Mouse (Mus musculus) limb, embryonic 12.5 days (tissue): ENCODE measurements around the gene Add1. TPM values are rescaled to one million over a fixed set of nuclear protein-coding genes. Genes with fewer than 3 reads are reported as not detected.

ENCODE experiments used
- ATAC-seq: fragments of 200-750 bp; cut with Nextera tagmentation; 2 replicates; pipeline ENCODE4 v1.8.0; 2017; ENCODE audit warnings: low read depth, moderate TSS enrichment; ENCODE audit not compliant: insufficient number of reproducible peaks, insufficient read depth, low FRiP score, low TSS enrichment
- H3K27ac ChIP-seq: fragments of 300-500 bp; sonication (generic); 2 replicates; pipeline ENCODE4 v1.5.1; 2016; ENCODE audit warnings: mild to moderate bottlenecking, moderate library complexity
- H3K27me3 ChIP-seq: fragments of 300-500 bp; sonication (generic); 2 replicates; pipeline ENCODE4 v1.6.1; 2016; ENCODE audit warnings: mild to moderate bottlenecking, moderate library complexity
- H3K36me3 ChIP-seq: fragments of 300-500 bp; sonication (generic); 2 replicates; pipeline ENCODE4 v1.6.1; 2016; ENCODE audit warnings: mild to moderate bottlenecking, moderate library complexity
- H3K4me1 ChIP-seq: fragments of 300-500 bp; sonication (generic); replicated peaks from 2 replicates; pipeline ENCODE4 v1.6.1; 2016
- H3K4me2 ChIP-seq: fragments of 300-500 bp; sonication (generic); 2 replicates; pipeline ENCODE4 v1.6.1; 2016; ENCODE audit warnings: mild to moderate bottlenecking, moderate library complexity
- H3K4me3 ChIP-seq: fragments of 300-500 bp; sonication (generic); replicated peaks from 2 replicates; pipeline ENCODE4 v1.5.1; 2016; ENCODE audit warnings: mild to moderate bottlenecking
- H3K9ac ChIP-seq: fragments of 300-500 bp; sonication (generic); replicated peaks from 2 replicates; pipeline ENCODE4 v1.6.1; 2016; ENCODE audit warnings: mild to moderate bottlenecking, moderate library complexity
- H3K9me3 ChIP-seq: fragments of 300-500 bp; sonication (generic); 2 replicates; pipeline ENCODE4 v1.6.1; 2016; ENCODE audit warnings: mild to moderate bottlenecking, moderate library complexity
- WGBS: fragments of 180-500 bp; shearing (Covaris S2); methylation state at CpG from one replicate; pipeline ENCODE4 v1.1.7; 2016; 5-methylcytosine and 5-hydroxymethylcytosine counted together
- polyA plus RNA-seq: library from polyadenylated mRNA; unstranded; fragments of >200 nt; fragmentation: Nextera tagmentation; extraction: Ambion mirVana; gene quantifications from 2 replicates; pipeline ENCODE4 v1.2.1, GENCODE M21; 2016

Gene Add1
- 173 and 189 TPM in 2 replicates for polyA plus RNA-seq

DNA sequence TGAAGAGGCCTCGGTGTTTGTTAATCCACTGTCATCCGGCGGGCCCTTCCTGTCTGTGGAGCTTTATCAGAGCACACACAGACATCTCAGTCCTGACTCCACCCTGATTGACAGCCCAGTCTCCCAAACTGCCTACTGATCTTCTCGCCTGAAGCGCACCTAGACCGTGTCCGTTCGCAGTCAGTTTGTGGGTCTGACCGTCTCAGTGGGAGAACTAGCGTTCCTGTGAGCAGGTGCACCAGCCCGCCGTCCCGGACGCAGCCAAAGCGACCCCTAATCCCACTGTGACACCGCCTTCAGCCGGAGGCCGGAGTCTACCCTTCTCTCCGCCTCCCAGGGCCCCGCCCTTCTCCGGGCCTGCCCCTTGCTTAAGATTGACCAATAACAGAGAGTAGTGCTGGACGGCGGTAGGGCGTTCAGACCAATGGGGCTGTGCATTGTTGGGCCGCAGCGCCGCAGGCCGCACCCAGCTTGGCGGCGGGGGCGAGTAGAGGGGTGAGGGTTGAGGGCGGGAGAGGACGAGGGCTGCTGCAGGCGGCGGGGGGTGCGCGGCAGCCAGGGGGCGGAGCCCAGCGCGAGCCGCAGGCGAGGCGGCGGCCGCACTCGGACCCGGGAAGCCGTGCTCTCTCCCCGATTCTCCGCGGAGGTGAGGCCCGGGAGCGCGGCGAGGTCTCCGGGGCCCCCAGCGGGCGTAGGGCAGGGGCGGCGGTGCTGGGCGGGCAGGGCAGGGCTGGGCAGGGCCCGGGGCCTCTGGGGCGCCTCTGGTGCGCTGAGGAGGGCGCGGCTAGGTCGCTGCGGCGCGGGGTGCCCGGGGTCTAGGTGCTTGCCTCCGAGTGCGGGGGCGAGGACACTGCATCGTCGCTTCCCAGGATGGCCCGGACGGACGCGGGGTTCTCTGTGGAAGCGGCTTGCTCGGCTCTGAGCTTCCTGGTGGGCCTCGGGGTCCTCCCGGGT is at the start of gene Add1:
Gene Add1 (plus strand): TSS at position 397 of the 954 bp plus-strand sequence.
- Histone ChIP-seq H3K27me3 (no peaks in the 10 kb centered on the region), H3K27ac (peak within 1 kb of the TSS; percentile 91), H3K36me3 (peaks cover 4% of the 10 kb centered on the region; the same call in 1 of the 2 replicates), H3K4me2 (peak within 1 kb of the TSS; percentile 69), H3K4me3 (peak within 1 kb of the TSS; percentile 92), H3K9ac (peak within 1 kb of the TSS; percentile 98), H3K4me1 (peaks cover 15% of the 10 kb centered on the region), H3K9me3 (no peaks in the 10 kb centered on the region)
- WGBS, result under 1% methylated on average over 84 of the region's 84 CpGs
- peak; percentile 100 for ATAC-seq

DNA sequence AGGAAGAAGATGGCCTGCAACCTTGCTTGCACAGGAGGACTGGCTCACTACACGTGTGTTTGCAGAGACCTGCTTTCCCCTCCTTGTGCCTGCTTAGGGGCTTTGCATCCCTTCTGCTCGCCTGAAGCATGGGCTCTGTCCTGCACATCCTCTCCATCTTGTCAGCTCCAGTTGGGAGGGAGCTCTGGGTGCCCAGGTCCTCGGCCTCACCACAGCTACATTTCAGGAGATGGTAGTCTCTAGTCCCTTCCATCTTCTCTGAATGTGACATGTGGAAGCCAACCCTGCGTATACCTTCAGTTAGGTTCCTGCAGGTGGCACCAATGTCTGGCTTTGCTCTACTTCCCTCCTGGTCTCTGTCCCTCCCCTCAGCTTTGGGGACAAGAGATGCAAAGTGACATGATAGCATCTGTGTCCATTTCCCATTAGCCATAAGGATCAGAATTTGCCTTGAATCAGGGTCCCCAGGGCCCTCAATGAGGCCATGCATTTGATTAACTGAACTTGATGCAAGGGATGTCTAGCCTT is 49.4 kb upstream of the Add1 start:
- 51% methylated on average over 4 of the region's 4 CpGs for whole genome bisulfite sequencing
- no peak overlapping the region for H3K9ac ChIP-seq
- no peak overlapping the region for H3K4me3 ChIP-seq
- no peaks in the 10 kb centered on the region for H3K36me3 ChIP-seq
- H3K9me3 ChIP-seq, result no peaks in the 10 kb centered on the region
- no peak for ATAC-seq
- no peak overlapping the region for H3K4me2 ChIP-seq
- H3K27ac ChIP-seq, result no peak overlapping the region
- peaks cover 20% of the 10 kb centered on the region; the same call in 1 of the 2 replicates for H3K27me3 ChIP-seq
- H3K4me1 ChIP-seq, result no peaks in the 10 kb centered on the region

DNA sequence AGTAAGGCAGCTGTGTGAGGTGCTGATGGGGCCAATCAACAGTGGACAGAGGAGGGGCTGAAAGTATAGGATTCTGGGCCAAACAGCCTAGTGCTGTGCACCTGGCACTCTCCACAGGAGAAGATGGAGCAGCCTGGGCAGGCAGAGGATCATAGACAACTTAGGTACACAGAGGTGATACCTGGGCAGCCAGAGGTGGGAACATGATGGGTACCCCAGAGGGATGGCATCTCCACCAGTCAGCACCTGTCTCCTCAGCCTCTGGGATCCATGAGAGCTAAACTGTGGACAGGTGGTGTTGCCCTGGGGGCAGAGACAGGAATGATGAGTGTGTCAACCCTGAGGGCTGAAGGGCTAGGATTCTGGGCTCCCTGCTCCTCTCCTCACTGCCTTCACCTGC is 49.0 kb upstream of the Add1 start:
- no peak for ATAC-seq
- Histone ChIP-seq H3K9me3 (no peaks in the 10 kb centered on the region), H3K27me3 (peaks cover 20% of the 10 kb centered on the region; the same call in 1 of the 2 replicates), H3K4me1 (no peaks in the 10 kb centered on the region), H3K27ac (no peak overlapping the region), H3K36me3 (no peaks in the 10 kb centered on the region), H3K4me2 (no peak overlapping the region), H3K9ac (no peak overlapping the region), H3K4me3 (no peak overlapping the region)

DNA sequence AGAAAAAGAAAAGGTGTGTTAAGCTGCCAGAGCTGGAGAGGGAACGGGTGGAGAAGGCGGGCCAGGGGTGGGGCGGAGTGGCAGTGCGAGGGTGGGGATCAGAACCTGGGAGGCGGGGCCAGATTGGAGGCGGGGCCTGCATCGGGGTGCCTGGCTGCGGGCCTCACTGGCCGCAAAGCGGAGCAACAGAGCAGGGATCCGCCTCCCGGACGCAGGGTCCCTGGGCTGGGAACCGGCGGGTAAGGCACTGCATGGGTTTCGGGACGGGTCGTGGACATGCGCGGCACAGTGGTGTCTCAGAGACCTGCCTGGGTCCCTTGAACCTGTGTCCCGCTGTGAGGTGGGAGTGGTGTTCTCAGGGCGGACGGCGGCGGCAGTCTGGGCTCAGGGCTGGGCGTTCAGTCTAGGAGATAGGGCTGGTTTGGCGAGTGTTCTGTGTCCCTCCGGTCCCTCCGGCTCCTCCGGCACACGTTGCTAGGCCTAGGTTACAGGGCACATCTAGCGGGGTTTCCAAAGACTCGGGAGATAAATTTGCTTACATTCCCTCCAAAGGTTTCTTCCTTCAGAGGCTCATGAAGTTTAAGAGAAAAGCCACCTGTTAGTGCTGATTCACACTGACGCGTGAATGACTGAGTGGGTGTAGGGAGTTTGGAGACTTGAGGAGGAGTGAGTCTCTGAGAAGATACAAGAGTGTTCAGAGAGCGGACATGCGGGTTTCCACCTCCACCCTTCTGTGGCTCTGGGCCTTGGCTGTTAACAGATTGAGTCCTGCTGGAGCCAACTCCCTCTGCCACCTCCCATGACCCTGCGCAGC is 47.6 kb upstream of the Add1 start, which contains the start of gene Sh3bp2:
Gene Sh3bp2 (plus strand): TSS at position 176 of the 814 bp plus-strand sequence.
- Histone ChIP-seq H3K36me3 (no peaks in the 10 kb centered on the region), H3K9ac (peak within 1 kb of the TSS; percentile 44; the same call in 1 of the 2 replicates), H3K27me3 (peaks cover 20% of the 10 kb centered on the region; the same call in 1 of the 2 replicates), H3K27ac (no peak within 1 kb of the TSS), H3K4me3 (peak within 1 kb of the TSS; percentile 48), H3K9me3 (no peaks in the 10 kb centered on the region), H3K4me1 (no peaks in the 10 kb centered on the region), H3K4me2 (peak within 1 kb of the TSS; percentile 71)
- 3% methylated on average over 38 of the region's 38 CpGs for WGBS
- peak; percentile 87 for ATAC-seq

DNA sequence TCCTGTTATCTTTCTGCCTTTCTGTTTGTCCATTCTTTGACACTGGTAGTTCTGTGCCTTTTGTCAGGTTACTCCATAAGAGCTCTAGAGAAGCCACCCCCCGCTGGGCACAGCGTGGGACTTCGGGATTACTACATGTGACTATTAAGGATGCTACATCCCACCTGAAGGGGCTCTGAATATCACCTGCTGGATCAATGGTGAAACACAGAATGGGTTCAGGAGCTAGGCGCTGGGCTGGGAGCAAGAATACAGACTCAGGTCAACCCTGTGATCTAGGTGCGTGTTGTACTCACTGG is 47.0 kb upstream of the Add1 start:
- H3K9me3 ChIP-seq, result no peaks in the 10 kb centered on the region
- H3K36me3 ChIP-seq, result no peaks in the 10 kb centered on the region
- peak overlapping the region; percentile 48; the same call in 1 of the 2 replicates for H3K4me3 ChIP-seq
- H3K27me3 ChIP-seq, result peaks cover 20% of the 10 kb centered on the region; the same call in 1 of the 2 replicates
- no peak overlapping the region for H3K27ac ChIP-seq
- peak overlapping the region; percentile 71 for H3K4me2 ChIP-seq
- H3K9ac ChIP-seq, result no peak overlapping the region
- ATAC-seq, result no peak
- H3K4me1 ChIP-seq, result no peaks in the 10 kb centered on the region
- whole genome bisulfite sequencing, result 41% methylated on average over 5 of the region's 5 CpGs

DNA sequence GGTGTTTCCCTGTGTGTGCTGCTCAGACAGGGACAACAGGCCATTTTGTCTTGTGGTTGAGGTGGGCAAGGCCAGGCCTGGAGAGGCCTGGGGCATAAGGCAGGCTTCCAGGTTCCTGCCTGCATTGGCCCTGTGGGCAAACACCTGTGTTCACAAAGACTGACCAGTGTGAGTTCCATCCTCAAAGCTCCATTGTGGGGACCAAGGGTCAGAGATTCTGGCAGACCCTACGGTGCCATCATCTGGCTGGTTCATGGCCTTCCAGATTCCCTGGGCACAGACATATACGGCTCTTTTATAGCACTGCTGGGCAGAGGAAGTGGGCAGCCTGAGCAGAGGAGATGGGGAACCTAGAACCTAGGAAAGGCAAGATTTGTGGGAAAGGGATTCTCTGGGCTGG is 46.1 kb upstream of the Add1 start:
- no peaks in the 10 kb centered on the region for H3K4me1 ChIP-seq
- no peak overlapping the region for H3K27ac ChIP-seq
- no peaks in the 10 kb centered on the region for H3K36me3 ChIP-seq
- H3K9ac ChIP-seq, result no peak overlapping the region
- 89% methylated on average over 2 of the region's 2 CpGs for WGBS
- no peak overlapping the region for H3K4me3 ChIP-seq
- H3K4me2 ChIP-seq, result no peak overlapping the region
- ATAC-seq, result no peak
- peaks cover 20% of the 10 kb centered on the region; the same call in 1 of the 2 replicates for H3K27me3 ChIP-seq
- H3K9me3 ChIP-seq, result no peaks in the 10 kb centered on the region

DNA sequence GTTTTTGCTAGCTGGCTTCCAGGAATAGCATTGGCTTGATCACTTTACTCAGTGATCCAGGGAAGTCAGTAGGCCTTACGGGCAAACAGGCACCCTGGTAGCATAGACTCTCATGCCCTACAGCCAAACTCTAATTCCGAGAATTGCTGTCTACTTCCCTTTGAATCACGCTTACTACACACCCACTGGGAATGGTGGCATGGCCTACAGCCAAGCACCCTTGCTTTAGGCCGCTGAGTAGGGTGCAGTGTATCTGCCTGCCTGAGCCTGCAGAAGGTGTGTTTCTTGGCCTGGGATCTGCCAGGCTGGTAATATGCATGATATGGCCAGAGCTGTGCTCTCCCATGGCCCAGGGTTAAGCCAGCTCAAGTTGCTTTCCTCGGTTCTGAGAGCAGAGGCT is 44.7 kb upstream of the Add1 start:
- Histone ChIP-seq H3K4me2 (no peak overlapping the region), H3K4me1 (no peaks in the 10 kb centered on the region), H3K4me3 (no peak overlapping the region), H3K36me3 (no peaks in the 10 kb centered on the region), H3K27ac (no peak overlapping the region), H3K9me3 (no peaks in the 10 kb centered on the region), H3K9ac (no peak overlapping the region), H3K27me3 (peaks cover 20% of the 10 kb centered on the region; the same call in 1 of the 2 replicates)
- WGBS, result 84% methylated on average over 5 of the region's 5 CpGs
- ATAC-seq, result no peak

DNA sequence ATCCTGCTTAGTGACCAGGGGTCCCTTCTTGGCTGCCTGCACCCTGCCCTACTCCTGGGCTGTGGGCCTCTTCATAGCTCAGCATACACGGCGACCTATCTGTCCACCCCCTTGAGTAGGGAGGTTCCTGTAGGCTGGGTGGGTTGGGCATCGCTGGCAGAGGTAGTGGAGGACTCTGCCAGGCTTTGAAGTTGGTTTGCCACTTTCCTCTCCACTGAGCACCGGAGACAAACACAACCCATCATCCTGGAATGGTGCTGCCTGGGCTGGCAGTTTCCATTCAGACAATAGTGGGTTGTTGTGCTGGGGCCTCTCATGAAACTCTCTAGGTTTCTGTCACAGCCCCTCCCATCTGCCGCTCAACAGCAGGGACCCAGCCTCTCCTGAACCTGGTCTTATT is 43.3 kb upstream of the Add1 start:
- Histone ChIP-seq H3K36me3 (no peaks in the 10 kb centered on the region), H3K9ac (no peak overlapping the region), H3K4me1 (no peaks in the 10 kb centered on the region), H3K9me3 (no peaks in the 10 kb centered on the region), H3K4me2 (no peak overlapping the region), H3K27me3 (peaks cover 15% of the 10 kb centered on the region; the same call in 1 of the 2 replicates), H3K27ac (no peak overlapping the region), H3K4me3 (no peak overlapping the region)
- WGBS, result 74% methylated on average over 5 of the region's 5 CpGs
- no peak for ATAC-seq

DNA sequence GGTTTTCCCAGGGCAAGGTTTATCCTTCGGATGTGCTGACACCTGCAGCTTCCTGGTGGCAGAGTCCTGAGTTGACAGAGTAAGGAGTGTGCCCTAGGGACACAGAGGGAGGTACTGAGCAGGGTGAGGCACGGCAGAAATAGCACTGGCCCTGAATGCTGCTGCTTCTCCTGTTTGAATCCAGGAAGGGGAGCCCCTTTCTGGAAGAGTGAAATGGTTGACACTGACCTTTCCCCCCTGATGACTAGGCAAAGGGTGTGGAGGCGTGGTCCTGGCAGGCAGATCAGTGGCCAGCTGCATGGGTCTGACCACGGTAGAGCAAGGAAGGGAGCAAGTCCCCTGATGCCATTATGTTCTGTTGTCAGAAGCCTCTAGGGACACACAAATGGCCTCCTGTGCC is 42.8 kb upstream of the Add1 start:
- no peaks in the 10 kb centered on the region for H3K9me3 ChIP-seq
- H3K4me3 ChIP-seq, result no peak overlapping the region
- no peak overlapping the region for H3K4me2 ChIP-seq
- no peak overlapping the region for H3K9ac ChIP-seq
- peaks cover 15% of the 10 kb centered on the region; the same call in 1 of the 2 replicates for H3K27me3 ChIP-seq
- no peaks in the 10 kb centered on the region for H3K4me1 ChIP-seq
- no peak for ATAC-seq
- H3K36me3 ChIP-seq, result no peaks in the 10 kb centered on the region
- H3K27ac ChIP-seq, result no peak overlapping the region
- 41% methylated on average over 4 of the region's 4 CpGs for WGBS

DNA sequence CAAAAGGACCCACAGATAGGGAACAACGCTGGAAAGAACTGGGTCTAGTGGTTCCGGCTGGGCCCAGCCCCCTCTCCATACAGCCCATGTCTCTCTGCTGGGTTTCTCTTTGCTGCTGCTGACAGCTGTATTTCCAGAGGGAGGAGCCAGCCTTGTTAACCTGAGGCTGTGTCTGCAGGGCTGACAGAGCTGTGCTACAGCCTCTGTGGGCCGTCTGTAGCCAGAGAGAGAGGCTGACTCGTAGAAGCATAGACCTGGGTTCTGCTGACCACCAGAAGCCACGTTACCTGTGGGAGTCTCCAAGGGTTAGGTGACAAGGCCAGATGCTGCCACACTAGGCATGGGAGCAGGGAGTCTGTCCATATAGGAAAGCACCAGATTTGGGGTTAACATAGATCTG is 40.4 kb upstream of the Add1 start:
- no peak for ATAC-seq

DNA sequence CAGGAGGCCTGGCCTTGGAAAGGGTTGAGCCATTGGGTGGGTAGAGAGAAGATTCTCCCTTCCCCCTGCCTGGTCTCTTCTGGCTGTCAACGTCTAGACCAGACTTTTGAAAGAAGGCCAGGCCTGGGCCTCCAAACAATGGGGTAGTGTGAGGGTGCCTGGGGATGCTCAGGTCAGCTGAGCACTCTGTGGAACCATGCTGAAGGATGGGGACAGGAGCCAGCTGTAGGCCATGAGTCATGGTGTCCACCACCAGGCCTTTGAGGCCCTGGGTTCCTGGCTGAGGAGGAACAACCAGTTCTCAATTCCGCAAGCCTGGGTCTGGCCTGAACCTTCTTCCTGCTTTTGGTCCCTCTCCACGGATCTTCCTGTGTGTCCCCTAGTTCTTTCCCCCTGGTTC is 39.6 kb upstream of the Add1 start:
- Histone ChIP-seq H3K27me3 (no peaks in the 10 kb centered on the region), H3K4me3 (no peak overlapping the region), H3K27ac (no peak overlapping the region), H3K9me3 (no peaks in the 10 kb centered on the region), H3K9ac (no peak overlapping the region), H3K4me1 (no peaks in the 10 kb centered on the region), H3K36me3 (no peaks in the 10 kb centered on the region), H3K4me2 (no peak overlapping the region)
- 80% methylated on average over 3 of the region's 3 CpGs for WGBS
- ATAC-seq, result no peak

More for the DNA sequence above, 40.4 kb upstream of the Add1 start:
- Histone ChIP-seq H3K9ac (no peak overlapping the region), H3K4me1 (no peaks in the 10 kb centered on the region), H3K9me3 (no peaks in the 10 kb centered on the region), H3K27ac (no peak overlapping the region), H3K4me2 (no peak overlapping the region), H3K36me3 (no peaks in the 10 kb centered on the region), H3K27me3 (no peaks in the 10 kb centered on the region), H3K4me3 (no peak overlapping the region)
- 64% methylated on average over 5 of the region's 5 CpGs for WGBS
